In the genomic region with DNA sequence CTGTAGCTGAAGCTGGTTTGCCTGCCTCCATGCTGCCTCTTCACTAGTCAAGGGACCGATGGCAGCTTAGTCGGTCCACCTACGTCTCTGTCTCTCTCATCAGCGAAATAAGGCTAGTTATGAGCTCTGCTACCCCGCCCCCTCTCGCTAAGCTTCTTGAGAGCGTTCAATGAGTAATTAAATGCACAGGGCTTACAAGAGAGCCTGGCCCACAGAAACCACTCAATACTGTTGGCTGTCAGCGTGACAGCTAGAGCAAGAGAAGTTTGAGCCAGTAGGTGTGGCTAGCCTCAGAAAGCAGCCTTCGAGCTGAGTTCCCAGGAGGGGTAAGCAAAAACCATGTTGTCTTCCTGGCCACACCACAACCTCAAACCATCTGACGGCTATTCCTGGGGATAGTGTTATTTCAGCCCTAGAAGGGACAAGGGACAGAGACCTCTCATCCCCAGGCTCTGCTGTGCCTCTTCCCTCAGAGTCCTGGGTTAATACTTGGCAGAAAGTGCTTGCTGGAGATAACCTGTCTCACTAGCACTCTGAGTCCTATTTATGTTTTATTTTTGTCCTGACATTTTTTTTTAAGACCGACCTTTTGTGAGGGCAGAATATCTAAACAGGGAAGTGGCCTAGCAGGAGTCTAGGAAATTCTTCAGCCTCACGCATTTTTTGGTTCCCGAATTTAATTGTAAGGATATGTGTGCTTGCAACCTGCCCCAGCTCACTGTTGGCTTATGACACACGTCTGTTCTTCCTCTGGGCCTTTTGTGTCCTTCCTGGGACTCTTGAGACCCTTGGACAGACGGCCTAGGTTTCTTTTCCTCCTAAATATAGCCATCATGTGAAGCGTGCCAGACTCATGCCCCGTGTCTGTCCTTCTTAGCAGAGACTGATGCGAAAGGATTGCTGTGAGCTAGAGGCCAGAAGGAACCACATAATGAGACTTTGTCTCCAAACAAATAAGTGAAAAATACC, we compare ENCODE assay signal across 8 mouse cellular contexts.
A peak's percentile ranks its signal among the peaks of the same experiment; 100 is the strongest.
DNase-seq lines count a peak whose midpoint lies in the region.

No protein-coding gene starts in this region.

- intact Hi-C loops in heart, postnatal 25 days (cut with DNase I): loop anchor here (5.0 kb wide), 1 partner anchor 41 kb away; no protein-coding TSS in a partner anchor

- peak; percentile 95 for DNase-seq in heart, adult 11 months
- no peak for DNase-seq in heart, postnatal 25 days (ENCODE audit: low spot score)
- DNase-seq in frontal cortex, adult 2 months (ENCODE audit: extremely low spot score in 1 of 2, low spot score in 1 of 2): peak; percentile 29 to 76
- peak; percentile 34 to 49 for DNase-seq in layer of hippocampus, adult 8-10 months (ENCODE audit: low spot score in 2 of 2)
- peak; percentile 19 for DNase-seq in retina, postnatal 7 days (ENCODE audit: low read depth, low spot score)
- DNase-seq in cerebellum, postnatal 36 days: no peak
- no peak for DNase-seq in urinary bladder, adult 18-20 months (ENCODE audit: low spot score in 2 of 2)
- no peak for DNase-seq in cerebellum, postnatal 4 days (ENCODE audit: low spot score in 2 of 2)

Comparison
In these comparisons a context has a peak if more than half of its experiments do, and no peak if none do; other contexts are left out.
1. DNase-seq: peak in heart, adult 11 months (single experiment), frontal cortex, adult 2 months (2 of 2), layer of hippocampus, adult 8-10 months (2 of 2) and retina, postnatal 7 days (single experiment); none in heart, postnatal 25 days (single experiment), cerebellum, postnatal 36 days (0 of 2), urinary bladder, adult 18-20 months (0 of 2) and cerebellum, postnatal 4 days (0 of 2).